Mouse (Mus musculus) duodenum, adult 2 months (tissue): ENCODE data around the gene Olfr805. TPM values are rescaled to one million over a fixed set of nuclear protein-coding genes. Genes with fewer than 3 reads are reported as not detected.

ENCODE experiments used
- polyA plus RNA-seq: library from polyadenylated mRNA; depleted of rRNA; stranded (reverse); fragments of >200 nt; gene quantifications from 2 replicates; pipeline ENCODE4 v1.2.3, GENCODE M21; 2012; ENCODE audit warnings: low replicate concordance; rRNA removed

Olfr805 gene
- not detected in 2 replicates for polyA plus RNA-seq

GRCm38 (mm10) chr10:129729275-129729674 lies at the start of gene Olfr805:
TSS of gene Olfr805 (minus strand) at chr10:129729375.

GRCm38 (mm10) chr10:129774338-129774737 lies 45.2 kb upstream of the Olfr805 start, which contains the start of gene Olfr809:
TSS of gene Olfr809 (plus strand) at chr10:129774638.

GRCm38 (mm10) chr10:129765182-129765581 lies 36.0 kb upstream of the Olfr805 start, which contains the start of gene Olfr808:
TSS of gene Olfr808 (plus strand) at chr10:129765482.

GRCm38 (mm10) chr10:129757693-129758092 lies 28.5 kb upstream of the Olfr805 start, which contains the start of gene Olfr807:
TSS of gene Olfr807 (minus strand) at chr10:129757793.

GRCm38 (mm10) chr10:129741821-129742220 lies 12.6 kb upstream of the Olfr805 start, which contains the start of gene Olfr806:
TSS of gene Olfr806 (minus strand) at chr10:129741921.

GRCm38 (mm10) chr10:129702910-129703309 lies 26.3 kb downstream of the Olfr805 start, which contains the start of gene Olfr804:
TSS of gene Olfr804 (plus strand) at chr10:129703210.

GRCm38 (mm10) chr10:129694186-129694585 lies 35.0 kb downstream of the Olfr805 start, which contains the start of gene Olfr803:
TSS of gene Olfr803 (minus strand) at chr10:129694286.

GRCm38 (mm10) chr10:129688069-129688468 lies 41.1 kb downstream of the Olfr805 start, which contains the start of gene Olfr802:
TSS of gene Olfr802 (minus strand) at chr10:129688169.

GRCm38 (mm10) chr10:129673765-129674164 lies 55.4 kb downstream of the Olfr805 start, which contains the start of gene Olfr801:
TSS of gene Olfr801 (minus strand) at chr10:129673865.

Other genes with a start within 250 kb of the Olfr805 start
- gene Olfr789, start 244.6 kb downstream of the Olfr805 start, polyA plus RNA-seq, result not detected in 2 replicates
- not detected in 2 replicates for gene Olfr790, start 230.9 kb downstream of the Olfr805 start, polyA plus RNA-seq
- gene Olfr791, start 207.6 kb downstream of the Olfr805 start, polyA plus RNA-seq, result not detected in 2 replicates
- not detected in 2 replicates for gene Olfr792, start 190.2 kb downstream of the Olfr805 start, polyA plus RNA-seq
- gene Olfr794, start 161.7 kb downstream of the Olfr805 start, polyA plus RNA-seq, result not detected in 2 replicates
- gene Olfr796, start 116.8 kb downstream of the Olfr805 start, polyA plus RNA-seq, result not detected in 2 replicates
- not detected in 2 replicates for gene Olfr798, start 101.4 kb downstream of the Olfr805 start, polyA plus RNA-seq
- not detected in 2 replicates for gene Olfr799, start 91.9 kb downstream of the Olfr805 start, polyA plus RNA-seq
- gene Olfr800, start 71.7 kb downstream of the Olfr805 start, polyA plus RNA-seq, result not detected in 2 replicates
- gene Olfr801, start 55.5 kb downstream of the Olfr805 start, polyA plus RNA-seq, result not detected in 2 replicates
- gene Olfr802, start 41.2 kb downstream of the Olfr805 start, polyA plus RNA-seq, result not detected in 2 replicates
- gene Olfr803, start 35.1 kb downstream of the Olfr805 start, polyA plus RNA-seq, result not detected in 2 replicates
- not detected in 2 replicates for gene Olfr804, start 26.2 kb downstream of the Olfr805 start, polyA plus RNA-seq
- gene Olfr806, start 12.5 kb upstream of the Olfr805 start, polyA plus RNA-seq, result not detected in 2 replicates
- gene Olfr807, start 28.4 kb upstream of the Olfr805 start, polyA plus RNA-seq, result not detected in 2 replicates
- gene Olfr808, start 36.1 kb upstream of the Olfr805 start, polyA plus RNA-seq, result not detected in 2 replicates
- gene Olfr809, start 45.3 kb upstream of the Olfr805 start, polyA plus RNA-seq, result not detected in 2 replicates
- not detected in 2 replicates for gene Olfr810, start 65.5 kb upstream of the Olfr805 start, polyA plus RNA-seq
- not detected in 2 replicates for gene Olfr811, start 75.0 kb upstream of the Olfr805 start, polyA plus RNA-seq
- gene Olfr812, start 116.7 kb upstream of the Olfr805 start, polyA plus RNA-seq, result not detected in 2 replicates
- not detected in 2 replicates for gene Olfr813, start 126.0 kb upstream of the Olfr805 start, polyA plus RNA-seq
- gene Olfr814, start 150.5 kb upstream of the Olfr805 start, polyA plus RNA-seq, result not detected in 2 replicates
- gene Olfr815, start 176.5 kb upstream of the Olfr805 start, polyA plus RNA-seq, result not detected in 2 replicates
- not detected in 2 replicates for gene Olfr816, start 186.2 kb upstream of the Olfr805 start, polyA plus RNA-seq
- gene Olfr818, start 219.7 kb upstream of the Olfr805 start, polyA plus RNA-seq, result not detected in 2 replicates
- gene Olfr819, start 237.9 kb upstream of the Olfr805 start, polyA plus RNA-seq, result not detected in 2 replicates
- not detected in 2 replicates for gene Olfr247, start 246.8 kb upstream of the Olfr805 start, polyA plus RNA-seq